ENCODE assay signal across 28 mouse cellular contexts in genomic region chr19:25072521-25072920, GRCm38 (mm10).
A peak's percentile ranks its signal among the peaks of the same experiment; 100 is the strongest.
DNase-seq lines count a peak whose midpoint lies in the region; ATAC-seq and TF ChIP-seq lines count a peak whose summit lies in the region.
"Had no signal": no experiment of that assay in that cellular context is flagged by ENCODE, and none has a peak within 500 bp of the region (broad histone marks: within the 10 kb centered on the region; RNA-seq: fewer than 3 reads in every experiment).

No protein-coding gene starts in this region.

- peak; percentile 40 for DNase-seq in 416B (ENCODE audit: low read depth)
- peak; percentile 61 for DNase-seq in A20 (ENCODE audit: low read depth, low spot score)
- DNase-seq in thymus, adult 2 months = no peak
- DNase-seq in cerebellum, postnatal 4 days (ENCODE audit: low spot score in 2 of 2) = no peak
- DNase-seq: adrenal gland, postnatal 36 days; cerebellum, adult 8-10 months; cerebellum, postnatal 25 days; embryo, embryonic 11 days; heart, postnatal 14 days; kidney, adult 8-10 months; kidney, postnatal 4 days; layer of hippocampus, postnatal 36 days; lung, embryonic 14.5 days; lung, postnatal 14 days; retina, postnatal 1 day; right cerebral cortex, postnatal 25 days had no signal

- H3K27me3 ChIP-seq in thymus, adult 2 months (ENCODE audit: control insufficient read depth, insufficient read depth, low read length) = no peaks in the 10 kb centered on the region
- H3K27me3 ChIP-seq: embryonic facial prominence, embryonic 12.5 days; forebrain, embryonic 15.5 days; limb, embryonic 15.5 days; midbrain, embryonic 13.5 days had no signal

- H3K27ac ChIP-seq in thymus, adult 2 months (ENCODE audit: control insufficient read depth, insufficient read depth, low read length) = no peak overlapping the region
- H3K27ac ChIP-seq: embryonic facial prominence, embryonic 12.5 days; forebrain, embryonic 15.5 days; hindbrain, embryonic 12.5 days; hindbrain, postnatal 0 days; kidney, postnatal 0 days; limb, embryonic 10.5 days; limb, embryonic 15.5 days; liver, embryonic 14.5 days; midbrain, embryonic 13.5 days had no signal

- no peak for TF ChIP-seq POLR2A in thymus, adult 2 months (IDR thresholded peaks at IDR 0.05; ENCODE audit: control insufficient read depth, extremely low read depth, insufficient read depth, low read length, poor library complexity)

- ATAC-seq in common myeloid progenitor, adult 5-6 weeks (replicated peaks; ENCODE audit: low read depth, poor library complexity, severe bottlenecking) = peak; percentile 89
- ATAC-seq in neutrophil, adult 5-6 weeks (ENCODE audit: extremely low read depth, insufficient number of reproducible peaks, low FRiP score, poor library complexity, severe bottlenecking) = peak; percentile 82
- ATAC-seq: forebrain, embryonic 15.5 days; hindbrain, postnatal 0 days; intestine, embryonic 16.5 days; midbrain, embryonic 13.5 days had no signal

- H3K4me1 ChIP-seq in thymus, adult 2 months (replicated peaks; ENCODE audit: control insufficient read depth, insufficient read depth, low read length) = no peaks in the 10 kb centered on the region
- H3K4me1 ChIP-seq: embryonic facial prominence, embryonic 12.5 days; forebrain, embryonic 15.5 days; hindbrain, embryonic 12.5 days; limb, embryonic 10.5 days; limb, embryonic 15.5 days; midbrain, embryonic 13.5 days had no signal

- H3K4me3 ChIP-seq in thymus, adult 2 months (ENCODE audit: control insufficient read depth, insufficient read depth, low read length) = no peak overlapping the region
- H3K4me3 ChIP-seq: embryonic facial prominence, embryonic 12.5 days; forebrain, embryonic 15.5 days; hindbrain, embryonic 12.5 days; limb, embryonic 10.5 days; limb, embryonic 15.5 days; midbrain, embryonic 13.5 days had no signal

- 56% methylated on average over 9 of the region's 9 CpGs for WGBS in thymus, adult 2 months

- peaks cover 77% of the 10 kb centered on the region for H3K36me3 ChIP-seq in thymus, adult 2 months (ENCODE audit: control insufficient read depth, insufficient read depth, low read length)
- H3K36me3 ChIP-seq: embryonic facial prominence, embryonic 12.5 days; forebrain, embryonic 15.5 days; hindbrain, embryonic 12.5 days; limb, embryonic 10.5 days; limb, embryonic 15.5 days; midbrain, embryonic 13.5 days had no signal

- no peak for TF ChIP-seq CTCF in thymus, adult 2 months (IDR thresholded peaks at IDR 0.05; ENCODE audit: borderline replicate concordance, control insufficient read depth, extremely low read depth, insufficient read depth, low read length, poor library complexity)

Comparison
In these comparisons a context has a peak if more than half of its experiments do, and no peak if none do; other contexts are left out.
1. DNase-seq: peak in 416B (single experiment) and A20 (single experiment); none in thymus, adult 2 months (single experiment) and cerebellum, postnatal 4 days (0 of 2).